In genomic region chr15:25019352-25019941, GRCm38 (mm10) we compare ENCODE assay signal across 9 mouse cellular contexts.
A peak's percentile ranks its signal among the peaks of the same experiment; 100 is the strongest.
DNase-seq lines count a peak whose midpoint lies in the region; ATAC-seq and TF ChIP-seq lines count a peak whose summit lies in the region.
"Had no signal": no experiment of that assay in that cellular context is flagged by ENCODE, and none has a peak within 500 bp of the region (broad histone marks: within the 10 kb centered on the region; RNA-seq: fewer than 3 reads in every experiment).

No protein-coding gene starts in this region.

- no peaks in the 10 kb centered on the region for H3K36me3 ChIP-seq in midbrain, embryonic 14.5 days (ENCODE audit: control insufficient read depth, insufficient read depth, low read length)
- H3K36me3 ChIP-seq in intestine, embryonic 15.5 days: no peaks in the 10 kb centered on the region

- H3K27ac ChIP-seq in cortical plate, adult 2 months (ENCODE audit: insufficient read depth, low read length): peak overlapping the region; percentile 46; the same call in 1 of the 2 replicates
- H3K27ac ChIP-seq in layer of hippocampus, adult 2 months: peak overlapping the region; percentile 92
- peak overlapping the region; percentile 84 for H3K27ac ChIP-seq in midbrain, embryonic 14.5 days (replicated peaks; ENCODE audit: low read depth, low read length)
- H3K27ac ChIP-seq in intestine, embryonic 15.5 days: no peak overlapping the region

- peak overlapping the region; percentile 23 for H3K4me2 ChIP-seq in midbrain, embryonic 14.5 days (ENCODE audit: low read length)
- no peak overlapping the region for H3K4me2 ChIP-seq in intestine, embryonic 15.5 days (replicated peaks)

- peaks cover 2% of the 10 kb centered on the region; the same call in 1 of the 2 replicates for H3K4me1 ChIP-seq in cortical plate, adult 2 months (ENCODE audit: control insufficient read depth, insufficient read depth, low read length)
- H3K4me1 ChIP-seq in midbrain, embryonic 14.5 days (ENCODE audit: control insufficient read depth, insufficient read depth, low read length): peaks cover 28% of the 10 kb centered on the region
- no peaks in the 10 kb centered on the region for H3K4me1 ChIP-seq in intestine, embryonic 15.5 days (replicated peaks)

- DNase-seq in cerebellum, postnatal 14 days: peak; percentile 65 to 70
- DNase-seq in cerebellum, postnatal 36 days: no peak
- peak; percentile 54 to 60 for DNase-seq in layer of hippocampus, adult 2 months (ENCODE audit: low spot score in 2 of 2)
- DNase-seq in midbrain, embryonic 14.5 days: peak; percentile 90
- DNase-seq in gastrocnemius, postnatal 25 days: no peak
- DNase-seq in adrenal gland, adult 2 months: no peak
- DNase-seq: B cell, adult 2 months had no signal

- no peak for TF ChIP-seq CTCF in cortical plate, adult 2 months (IDR thresholded peaks at IDR 0.05; ENCODE audit: extremely low read depth, insufficient read depth, low read length)
- TF ChIP-seq CTCF in layer of hippocampus, adult 2 months (conservative IDR thresholded peaks at IDR 0.05): no peak

- no peaks in the 10 kb centered on the region for H3K9me3 ChIP-seq in midbrain, embryonic 14.5 days (ENCODE audit: control insufficient read depth, low read length)
- no peaks in the 10 kb centered on the region for H3K9me3 ChIP-seq in intestine, embryonic 15.5 days

- TF ChIP-seq POLR2A in cortical plate, adult 2 months (IDR thresholded peaks at IDR 0.05; ENCODE audit: extremely low read depth, insufficient read depth, low read length): no peak

- WGBS in midbrain, embryonic 14.5 days: 47% methylated on average over 12 of the region's 12 CpGs
- 83% methylated on average over 12 of the region's 12 CpGs for WGBS in intestine, embryonic 15.5 days

- H3K4me3 ChIP-seq in cortical plate, adult 2 months (ENCODE audit: insufficient read depth, low read length): peak overlapping the region; percentile 29; the same call in 1 of the 2 replicates
- peak overlapping the region; percentile 12 for H3K4me3 ChIP-seq in layer of hippocampus, adult 2 months
- no peak overlapping the region for H3K4me3 ChIP-seq in midbrain, embryonic 14.5 days (replicated peaks; ENCODE audit: low read depth, low read length)
- H3K4me3 ChIP-seq in intestine, embryonic 15.5 days (replicated peaks): no peak overlapping the region

- peak; percentile 94 for ATAC-seq in midbrain, embryonic 14.5 days (ENCODE audit: low FRiP score, low TSS enrichment)
- ATAC-seq in intestine, embryonic 15.5 days: no peak

- no peak overlapping the region for H3K9ac ChIP-seq in midbrain, embryonic 14.5 days (replicated peaks; ENCODE audit: low read length)
- no peak overlapping the region for H3K9ac ChIP-seq in intestine, embryonic 15.5 days

- no peaks in the 10 kb centered on the region for H3K27me3 ChIP-seq in midbrain, embryonic 14.5 days (ENCODE audit: control insufficient read depth, insufficient read depth, low read length)
- H3K27me3 ChIP-seq in intestine, embryonic 15.5 days (replicated peaks): no peaks in the 10 kb centered on the region

Comparison
In these comparisons a context has a peak if more than half of its experiments do, and no peak if none do; other contexts are left out.
1. DNase-seq: peak in cerebellum, postnatal 14 days (2 of 2), layer of hippocampus, adult 2 months (2 of 2) and midbrain, embryonic 14.5 days (single experiment); none in cerebellum, postnatal 36 days (0 of 2), gastrocnemius, postnatal 25 days (single experiment) and adrenal gland, adult 2 months (single experiment).
2. H3K4me3 ChIP-seq: peak in cortical plate, adult 2 months (single experiment) and layer of hippocampus, adult 2 months (single experiment); none in midbrain, embryonic 14.5 days (single experiment) and intestine, embryonic 15.5 days (single experiment).